Mouse (Mus musculus) MEL-GATA-1-ER (cell line): Measurements from ENCODE around the gene Ankrd40.

Experiments used
- DNase-seq: peaks from one replicate; pipeline ENCODE4 v3.0.0-alpha.2; 2012; ENCODE audit warnings: low read depth; ENCODE audit errors: extremely low read depth

The Ankrd40 gene

GRCm38 (mm10) chr11:94323271-94323925, 4.4 kb upstream of the Ankrd40 start:
- DNase-seq: no peak

GRCm38 (mm10) chr11:94324618-94325017, 3.2 kb upstream of the Ankrd40 start:
- DNase-seq: no peak

GRCm38 (mm10) chr11:94326961-94327411, 815 bp upstream of the Ankrd40 start:
- no peak for DNase-seq

GRCm38 (mm10) chr11:94328644-94329025, 834 bp downstream of the Ankrd40 start:
- no peak for DNase-seq

DNA sequence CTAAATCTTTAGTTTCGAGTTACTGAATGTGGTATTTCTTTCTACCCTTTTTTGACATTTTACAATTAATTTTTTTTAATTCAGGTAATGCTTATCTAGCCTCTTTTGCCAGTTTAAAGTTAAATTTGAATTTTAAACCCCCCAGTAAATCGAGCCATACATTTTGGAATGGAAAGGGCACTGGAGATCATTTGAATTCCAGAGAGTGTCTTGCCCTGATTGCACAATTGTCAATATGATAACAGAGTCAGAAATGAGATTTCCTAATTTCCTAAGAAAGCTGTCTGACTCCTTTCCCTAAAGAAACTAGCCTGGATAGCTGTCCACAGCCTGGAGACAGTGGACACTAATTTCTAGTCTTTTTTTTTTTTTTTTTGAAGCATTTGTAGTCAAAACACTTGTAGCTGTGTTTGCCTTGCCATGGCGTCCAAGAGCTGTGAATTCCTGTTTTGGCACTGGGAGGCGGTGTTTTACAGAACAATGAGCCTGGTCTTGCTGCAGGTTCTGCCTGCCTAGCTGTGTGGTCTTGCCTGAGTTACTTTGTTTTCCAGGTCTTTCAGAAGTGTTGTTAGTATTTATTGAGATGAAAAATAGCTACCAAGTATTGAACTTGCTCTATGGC, 1.6 kb downstream of the Ankrd40 start:
- DNase-seq: no peak

DNA sequence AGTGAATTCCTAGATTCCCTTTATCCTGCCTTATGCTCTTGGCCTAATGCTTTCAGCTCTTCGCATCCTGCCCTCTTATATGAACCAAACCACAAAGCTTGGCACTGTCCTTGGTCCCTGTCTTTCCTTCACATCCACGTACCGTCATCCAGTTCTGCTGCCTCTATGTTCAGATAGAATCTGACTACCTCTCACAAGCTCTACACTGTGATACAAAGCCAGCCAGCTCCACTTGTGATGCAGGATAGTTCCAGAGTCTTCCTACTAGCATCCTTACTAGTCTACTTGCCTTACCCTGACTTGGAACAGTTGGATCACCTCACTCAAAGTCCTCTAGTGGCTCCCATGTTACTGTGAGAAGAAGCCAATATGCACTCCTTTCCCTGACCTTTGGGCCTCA, 2.4 kb downstream of the Ankrd40 start:
- no peak for DNase-seq

- no peak for DNase-seq
Observed at GRCm38 (mm10) chr11:94332726-94333125, 4.9 kb downstream of the Ankrd40 start.

GRCm38 (mm10) chr11:94334386-94334968, 6.7 kb downstream of the Ankrd40 start:
- no peak for DNase-seq

DNA sequence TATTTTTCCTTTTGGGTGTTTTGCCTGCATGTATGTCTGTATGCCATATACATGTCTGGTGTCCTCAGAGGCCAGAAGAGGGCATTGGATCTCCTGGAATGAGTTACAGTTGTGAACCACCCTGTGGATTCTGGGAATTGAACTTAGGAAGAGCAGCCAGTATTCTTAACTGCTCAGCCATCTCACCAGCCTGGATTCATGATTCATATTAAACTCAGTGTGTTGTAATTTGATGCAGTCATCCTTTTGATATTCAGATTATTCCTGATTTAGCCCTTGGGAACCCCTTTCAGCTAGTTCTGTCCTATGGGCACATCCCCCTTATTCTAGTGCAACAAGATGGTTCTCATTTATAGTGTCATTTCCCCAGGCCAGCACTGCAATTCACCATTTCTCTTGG, 8.8 kb downstream of the Ankrd40 start:
- no peak for DNase-seq

DNA sequence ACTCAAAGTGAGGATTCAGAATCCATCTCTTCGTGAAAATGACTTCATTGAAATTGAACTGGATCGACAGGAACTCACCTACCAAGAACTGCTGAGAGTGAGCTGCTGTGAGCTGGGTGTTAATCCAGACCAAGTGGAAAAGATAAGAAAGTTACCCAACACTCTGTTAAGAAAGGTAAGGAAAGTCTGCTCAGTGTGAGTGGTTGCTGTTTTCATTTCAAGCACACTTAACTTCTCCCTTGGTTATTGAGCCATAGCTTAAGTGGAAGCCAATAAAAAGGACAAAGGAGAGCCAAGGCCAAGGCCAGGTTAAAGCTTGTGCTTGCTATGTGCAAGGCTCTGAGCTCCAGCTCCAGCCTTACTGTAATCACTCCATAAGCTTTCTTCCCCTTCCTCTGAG, 10.5 kb downstream of the Ankrd40 start:
- DNase-seq: no peak

- DNase-seq: no peak
Observed at GRCm38 (mm10) chr11:94339732-94340585, 12.2 kb downstream of the Ankrd40 start.

DNA sequence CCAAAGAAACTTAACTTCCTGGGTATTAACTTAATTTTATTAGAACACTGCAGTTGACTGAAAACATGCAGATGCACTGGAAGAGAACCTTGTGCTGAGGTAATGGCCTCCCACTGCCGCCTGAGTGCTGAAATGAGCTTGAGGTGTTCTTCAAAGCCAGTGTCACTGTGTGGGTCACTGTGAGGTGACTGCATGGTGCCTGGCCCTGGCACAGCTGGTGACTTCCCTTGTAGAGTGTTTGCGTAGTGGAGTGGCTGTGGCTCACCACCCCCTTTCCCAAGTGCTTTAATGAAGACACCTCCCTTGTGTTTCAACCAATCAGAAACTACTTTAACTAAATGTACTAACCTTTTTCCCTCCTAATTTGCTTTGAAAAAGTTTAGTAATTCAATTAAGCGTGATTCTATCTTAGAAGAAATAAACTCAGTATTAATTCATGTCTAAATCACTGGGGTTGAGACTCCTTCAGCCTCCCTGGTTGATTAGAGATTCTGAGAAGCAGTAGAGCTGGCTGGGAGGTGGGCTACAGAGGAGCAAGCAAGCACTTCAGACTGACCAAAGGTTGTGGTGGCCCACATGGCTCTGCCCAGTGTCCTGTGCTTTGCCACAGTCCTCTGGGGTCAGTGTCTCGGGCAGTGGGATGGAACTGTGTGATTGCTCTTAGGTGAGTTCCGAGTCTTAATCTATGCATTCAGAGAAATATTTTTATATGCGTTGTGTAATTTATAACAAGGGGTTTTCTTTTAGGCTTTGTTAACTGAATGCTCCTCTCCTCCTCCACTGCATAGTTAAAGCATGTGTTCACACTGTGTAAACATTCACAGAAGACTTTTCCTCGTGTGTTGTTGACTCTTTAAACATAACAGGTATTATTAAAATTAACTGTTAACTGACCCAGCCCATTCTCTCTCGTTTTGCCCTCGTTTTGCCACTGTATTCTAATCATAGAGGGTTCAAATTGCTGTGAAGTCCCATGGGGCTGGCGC, 13.4 kb downstream of the Ankrd40 start:
- no peak for DNase-seq

DNA sequence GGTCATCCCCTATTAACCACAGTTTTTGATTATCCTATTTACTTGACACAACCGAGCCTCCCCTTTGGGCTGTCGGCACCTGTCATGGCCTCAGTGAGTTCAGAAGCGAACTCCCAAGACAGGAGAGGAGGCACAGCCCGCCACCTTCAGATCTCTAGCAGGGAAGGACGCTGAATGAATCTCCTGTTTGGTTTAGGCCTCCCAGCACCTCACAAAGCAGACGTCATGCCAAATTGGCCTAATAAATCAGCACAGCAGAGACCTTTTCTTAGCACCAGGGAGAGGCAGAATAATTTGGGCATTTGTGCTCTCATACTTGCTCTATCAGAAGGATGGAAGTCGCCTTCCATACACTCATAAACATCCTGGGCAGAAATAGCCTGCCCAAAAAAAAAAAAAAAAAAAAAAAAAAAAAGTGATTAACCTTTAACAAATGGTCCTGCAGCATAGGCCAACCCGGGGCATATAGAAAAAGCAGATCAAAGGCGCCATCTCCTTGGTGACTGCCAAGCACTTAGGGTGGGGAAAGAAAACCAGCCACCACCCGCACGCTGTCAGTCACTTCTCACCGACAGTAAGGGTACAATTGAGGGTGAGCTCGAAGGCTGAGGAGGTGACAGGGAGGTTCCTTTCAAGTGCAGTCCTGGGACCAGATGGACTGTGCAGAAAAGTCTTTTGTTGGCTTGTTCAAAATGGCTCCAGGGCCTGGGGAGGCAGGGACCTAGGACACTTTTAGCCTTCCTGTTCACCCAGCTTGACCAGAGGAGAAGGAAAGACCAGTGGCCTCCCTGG, 14.5 kb downstream of the Ankrd40 start:
- no peak for DNase-seq

- DNase-seq: no peak
Observed at GRCm38 (mm10) chr11:94343955-94344358, 16.2 kb downstream of the Ankrd40 start.

DNA sequence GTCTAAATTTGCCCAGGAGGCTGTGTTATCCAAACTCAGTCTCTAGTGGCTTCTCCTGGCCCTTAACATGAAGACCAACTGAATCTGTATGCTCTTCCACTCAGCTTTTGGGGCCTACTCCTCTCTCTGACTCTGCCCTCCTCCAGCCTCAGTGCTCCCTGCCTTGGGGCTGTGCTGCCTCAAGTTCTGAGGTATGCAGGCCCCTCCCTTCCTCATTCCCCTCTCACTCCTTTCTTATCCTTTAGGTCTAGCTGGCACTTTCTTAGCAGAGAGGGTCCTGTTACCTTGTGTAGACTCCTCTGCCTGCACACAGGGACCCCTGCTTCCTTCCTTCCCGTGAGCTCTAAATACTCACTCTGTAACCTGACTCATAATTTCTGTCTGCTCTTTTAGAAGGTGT, 16.7 kb downstream of the Ankrd40 start:
- no peak for DNase-seq

- DNase-seq: no peak
Observed at GRCm38 (mm10) chr11:94345926-94346325, 18.1 kb downstream of the Ankrd40 start.

- no peak for DNase-seq
Observed at GRCm38 (mm10) chr11:94346611-94347010, 18.8 kb downstream of the Ankrd40 start.

GRCm38 (mm10) chr11:94347063-94347575, 19.3 kb downstream of the Ankrd40 start:
- DNase-seq: no peak

- no peak for DNase-seq
Observed at GRCm38 (mm10) chr11:94349839-94350238, 22.0 kb downstream of the Ankrd40 start.

DNA sequence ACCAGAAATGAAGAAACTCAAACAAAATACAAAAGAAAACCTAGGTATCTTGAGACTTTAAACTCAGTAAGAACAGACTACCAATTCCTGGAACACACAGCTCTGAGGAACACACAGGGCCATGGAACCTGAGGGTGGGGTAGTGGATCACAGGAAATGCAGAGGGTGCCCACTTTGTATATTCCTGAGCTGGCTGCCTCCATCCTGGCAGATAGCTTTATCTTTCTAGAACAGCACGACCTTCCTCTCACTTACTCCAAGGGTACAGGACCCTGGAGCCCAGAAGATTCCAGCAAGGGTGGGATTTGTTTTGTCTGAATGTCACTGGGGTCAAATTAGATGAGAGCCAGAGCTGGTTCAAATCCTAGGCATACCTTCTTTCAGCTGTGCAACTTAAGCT, 22.5 kb downstream of the Ankrd40 start:
- no peak for DNase-seq
